Mouse (Mus musculus) heart, embryonic 14.5 days (tissue): ENCODE results near the gene Myrfl. TPM values are rescaled to one million over a fixed set of nuclear protein-coding genes. Genes with fewer than 3 reads are reported as not detected.

Experiments
- ATAC-seq: fragments of 200-750 bp; cut with Nextera tagmentation; 2 replicates; pipeline ENCODE4 v1.8.0; 2017; ENCODE audit warnings: low read depth, moderate TSS enrichment; ENCODE audit not compliant: insufficient number of reproducible peaks, insufficient read depth, low FRiP score
- H3K27ac ChIP-seq, 2 experiments: fragments of 200-500 bp in 1 of 2; fragments of 300-500 bp in 1 of 2; sonication (generic) in 1 of 2; replicated peaks in 1 of 2; 2 replicates each; pipeline ENCODE4 v1.5.1; 2012 to 2014; ENCODE audit warnings: low read depth in 2 of 2, low read length in 2 of 2, control low read depth in 1 of 2, mild to moderate bottlenecking in 1 of 2, mixed read lengths in 1 of 2; ENCODE audit not compliant: control insufficient read depth in 1 of 2, insufficient read depth in 1 of 2
- H3K27me3 ChIP-seq: fragments of 300-500 bp; sonication (generic); 2 replicates; pipeline ENCODE4 v1.6.1; 2014; ENCODE audit warnings: mild to moderate bottlenecking, low read length, control low read depth; ENCODE audit not compliant: control insufficient read depth, insufficient read depth
- H3K36me3 ChIP-seq: fragments of 300-500 bp; sonication (generic); 2 replicates; pipeline ENCODE4 v1.6.1; 2014; ENCODE audit warnings: mild to moderate bottlenecking, control low read depth, low read length, mixed read lengths; ENCODE audit not compliant: control insufficient read depth, insufficient read depth
- H3K4me1 ChIP-seq, 2 experiments: fragments of 200-500 bp in 1 of 2; fragments of 300-500 bp in 1 of 2; sonication (generic) in 1 of 2; 2 replicates each; pipeline ENCODE4 v1.6.1; 2012 to 2014; ENCODE audit warnings: low read length in 2 of 2, control low read depth in 1 of 2, mixed read lengths in 1 of 2; ENCODE audit not compliant: control insufficient read depth in 2 of 2, insufficient read depth in 2 of 2
- H3K4me2 ChIP-seq: fragments of 300-500 bp; sonication (generic); 2 replicates; pipeline ENCODE4 v1.6.1; 2014; ENCODE audit warnings: mild to moderate bottlenecking, low read length
- H3K4me3 ChIP-seq, 2 experiments: fragments of 200-500 bp in 1 of 2; fragments of 300-500 bp in 1 of 2; sonication (generic) in 1 of 2; 2 replicates each; pipeline ENCODE4 v1.5.1; 2012 to 2014; ENCODE audit warnings: low read length in 2 of 2, mild to moderate bottlenecking in 2 of 2, control low read depth in 1 of 2, low read depth in 1 of 2, moderate library complexity in 1 of 2; ENCODE audit not compliant: control insufficient read depth in 1 of 2, insufficient read depth in 1 of 2
- H3K9ac ChIP-seq: fragments of 300-500 bp; sonication (generic); 2 replicates; pipeline ENCODE4 v1.6.1; 2014; ENCODE audit warnings: mild to moderate bottlenecking, low read length
- H3K9me3 ChIP-seq: fragments of 300-500 bp; sonication (generic); 2 replicates; pipeline ENCODE4 v1.6.1; 2016; ENCODE audit warnings: low read length, control low read depth; ENCODE audit not compliant: control insufficient read depth
- WGBS: fragments of 180-500 bp; shearing (Covaris S2); extraction: QIAGEN DNeasy Blood & Tissue Kit; methylation state at CpG from one replicate; pipeline ENCODE4 v1.1.7; 2014; 5-methylcytosine and 5-hydroxymethylcytosine counted together
- polyA plus RNA-seq: library from polyadenylated mRNA; unstranded; fragments of >200 nt; fragmentation: Nextera tagmentation; extraction: Ambion mirVana; gene quantifications from 2 replicates; pipeline ENCODE4 v1.2.1, GENCODE M21; 2014

Gene Myrfl
- polyA plus RNA-seq, 1 experiment from 2014 or later, result 0.26 TPM

GRCm38 (mm10) chr10:116912850-116913249, 16.1 kb upstream of the Myrfl start:
- no peaks in the 10 kb centered on the region for H3K9me3 ChIP-seq
- no peak overlapping the region for H3K27ac ChIP-seq
- peaks cover 87% of the 10 kb centered on the region for H3K36me3 ChIP-seq
- H3K4me2 ChIP-seq, result no peak overlapping the region
- ATAC-seq, result no peak
- H3K4me1 ChIP-seq, result no peaks in the 10 kb centered on the region; a peak in 1 of 4 replicates
- H3K9ac ChIP-seq, result no peak overlapping the region
- no peaks in the 10 kb centered on the region for H3K27me3 ChIP-seq
- WGBS, result 86% methylated on average over 9 of the region's 9 CpGs
- no peak overlapping the region for H3K4me3 ChIP-seq

GRCm38 (mm10) chr10:116908901-116909642, 12.4 kb upstream of the Myrfl start:
- 41% methylated on average over 15 of the region's 15 CpGs for WGBS
- ATAC-seq, result no peak
- Histone ChIP-seq H3K36me3 (peaks cover 91% of the 10 kb centered on the region), H3K9ac (no peak overlapping the region), H3K27me3 (no peaks in the 10 kb centered on the region), H3K4me1 (no peaks in the 10 kb centered on the region), H3K9me3 (no peaks in the 10 kb centered on the region), H3K27ac (peak overlapping the region in 1 of 2 experiments; percentile 37; a peak in 1 of 4 replicates), H3K4me2 (no peak overlapping the region), H3K4me3 (no peak overlapping the region)

DNA sequence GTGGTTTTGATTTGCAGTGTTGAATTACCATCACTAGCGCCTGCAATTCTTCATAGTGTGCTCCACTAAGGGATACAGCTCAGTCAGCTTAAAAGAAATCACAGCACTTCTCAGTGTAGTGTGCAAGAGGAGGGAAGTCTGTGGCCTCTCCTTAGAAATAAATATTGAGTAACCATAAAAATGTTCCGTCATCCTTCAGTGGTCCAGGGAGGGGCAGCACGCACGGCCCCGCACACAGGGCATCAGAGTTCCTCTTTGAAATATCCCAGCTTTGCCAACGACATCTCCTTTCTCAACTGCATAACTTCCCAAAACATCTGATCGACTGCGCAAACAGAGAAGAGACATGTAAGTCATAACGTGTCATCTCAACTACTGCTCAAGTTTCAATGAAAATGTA, 10.1 kb upstream of the Myrfl start:
- Histone ChIP-seq H3K4me1 (no peaks in the 10 kb centered on the region), H3K27ac (no peak overlapping the region), H3K4me2 (no peak overlapping the region), H3K9me3 (no peaks in the 10 kb centered on the region), H3K36me3 (peaks cover 71% of the 10 kb centered on the region), H3K4me3 (no peak overlapping the region), H3K27me3 (no peaks in the 10 kb centered on the region), H3K9ac (no peak overlapping the region)
- no peak for ATAC-seq
- 94% methylated on average over 9 of the region's 9 CpGs for WGBS

- H3K27me3 ChIP-seq, result no peaks in the 10 kb centered on the region
- H3K4me3 ChIP-seq, result no peak overlapping the region
- 76% methylated on average over 10 of the region's 10 CpGs for WGBS
- no peak overlapping the region for H3K4me2 ChIP-seq
- no peaks in the 10 kb centered on the region for H3K4me1 ChIP-seq
- H3K9me3 ChIP-seq, result no peaks in the 10 kb centered on the region
- peaks cover 48% of the 10 kb centered on the region for H3K36me3 ChIP-seq
- no peak overlapping the region for H3K9ac ChIP-seq
- ATAC-seq, result no peak
- no peak overlapping the region for H3K27ac ChIP-seq
Measured at GRCm38 (mm10) chr10:116904503-116904908, 7.8 kb upstream of the Myrfl start.

DNA sequence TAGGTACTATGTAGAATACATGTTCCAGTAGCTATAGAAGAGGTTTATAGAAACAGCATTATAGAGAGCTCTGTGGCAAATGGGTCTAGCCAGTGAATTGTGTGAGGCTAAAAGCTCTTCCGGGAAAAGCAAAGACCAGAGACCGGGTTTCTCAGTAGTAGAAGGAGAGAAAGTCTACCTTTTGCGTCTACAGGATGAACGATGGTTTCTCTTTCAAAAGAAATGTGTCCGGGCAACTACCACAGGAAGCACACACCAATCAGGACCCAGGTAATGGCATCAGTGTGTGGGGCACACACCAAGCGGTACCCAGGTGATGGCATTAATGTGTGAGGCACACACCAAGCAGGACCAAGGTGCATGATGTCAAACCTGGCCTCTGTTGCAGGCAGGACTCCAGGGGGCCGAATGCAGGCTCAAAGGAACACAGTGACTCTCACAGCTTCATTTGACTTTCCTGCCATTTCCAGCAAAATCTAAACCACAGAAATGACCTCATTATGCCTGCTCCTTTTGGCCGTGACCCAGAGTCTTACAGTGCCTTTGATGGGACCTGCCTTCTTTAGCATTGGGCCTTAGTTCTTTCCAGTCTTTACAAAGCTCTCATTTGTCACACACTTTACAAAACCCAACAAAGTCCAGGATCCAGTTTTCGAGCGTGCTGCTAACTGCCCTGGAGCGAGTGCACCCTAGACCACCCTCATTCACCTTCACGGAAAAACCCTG, 1.4 kb downstream of the Myrfl start:
- H3K4me2 ChIP-seq, result no peak overlapping the region
- WGBS, result 90% methylated on average over 12 of the region's 12 CpGs
- no peaks in the 10 kb centered on the region for H3K4me1 ChIP-seq
- no peaks in the 10 kb centered on the region for H3K9me3 ChIP-seq
- H3K36me3 ChIP-seq, result no peaks in the 10 kb centered on the region
- no peak overlapping the region for H3K27ac ChIP-seq
- no peak for ATAC-seq
- H3K27me3 ChIP-seq, result no peaks in the 10 kb centered on the region
- H3K4me3 ChIP-seq, result no peak overlapping the region
- H3K9ac ChIP-seq, result no peak overlapping the region

GRCm38 (mm10) chr10:116894540-116894939, 2.2 kb downstream of the Myrfl start:
- Histone ChIP-seq H3K4me2 (no peak overlapping the region), H3K27me3 (no peaks in the 10 kb centered on the region), H3K4me1 (no peaks in the 10 kb centered on the region), H3K27ac (no peak overlapping the region), H3K36me3 (no peaks in the 10 kb centered on the region), H3K9me3 (no peaks in the 10 kb centered on the region), H3K9ac (no peak overlapping the region), H3K4me3 (no peak overlapping the region)
- 81% methylated on average over 6 of the region's 6 CpGs for WGBS
- ATAC-seq, result no peak

DNA sequence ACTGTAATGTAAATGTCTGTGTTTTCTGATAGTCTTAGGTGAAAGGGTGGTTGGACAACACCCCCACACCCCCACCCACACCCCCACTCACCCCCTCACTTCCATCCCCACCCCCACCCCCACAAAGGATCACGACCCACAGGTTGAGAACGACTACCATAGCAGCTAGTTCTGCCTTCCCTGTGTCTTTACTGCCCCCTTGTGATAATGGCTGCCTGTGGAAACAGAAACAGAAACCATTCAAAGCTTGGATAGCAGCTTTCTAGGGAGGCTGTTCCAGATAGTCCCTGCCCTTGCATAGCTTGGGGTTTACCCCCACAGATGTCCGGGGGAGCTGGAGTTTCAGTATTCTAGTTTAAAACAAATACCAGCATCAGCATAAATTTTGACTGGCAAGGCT, 3.0 kb downstream of the Myrfl start:
- 17% methylated on average over 3 of the region's 3 CpGs for WGBS
- no peak for ATAC-seq
- H3K4me2 ChIP-seq, result no peak overlapping the region
- no peak overlapping the region for H3K9ac ChIP-seq
- H3K36me3 ChIP-seq, result no peaks in the 10 kb centered on the region
- H3K9me3 ChIP-seq, result no peaks in the 10 kb centered on the region
- H3K27ac ChIP-seq, result no peak overlapping the region
- H3K4me1 ChIP-seq, result no peaks in the 10 kb centered on the region
- no peaks in the 10 kb centered on the region for H3K27me3 ChIP-seq
- no peak overlapping the region for H3K4me3 ChIP-seq
